Mouse (Mus musculus): Measurements from ENCODE around the gene Atp5h. TPM values are rescaled to one million over a fixed set of nuclear protein-coding genes. Genes with fewer than 3 reads are reported as not detected.

Gene Atp5h
- polyA plus RNA-seq, 1 experiment from 2014 or later: 688 TPM

DNA sequence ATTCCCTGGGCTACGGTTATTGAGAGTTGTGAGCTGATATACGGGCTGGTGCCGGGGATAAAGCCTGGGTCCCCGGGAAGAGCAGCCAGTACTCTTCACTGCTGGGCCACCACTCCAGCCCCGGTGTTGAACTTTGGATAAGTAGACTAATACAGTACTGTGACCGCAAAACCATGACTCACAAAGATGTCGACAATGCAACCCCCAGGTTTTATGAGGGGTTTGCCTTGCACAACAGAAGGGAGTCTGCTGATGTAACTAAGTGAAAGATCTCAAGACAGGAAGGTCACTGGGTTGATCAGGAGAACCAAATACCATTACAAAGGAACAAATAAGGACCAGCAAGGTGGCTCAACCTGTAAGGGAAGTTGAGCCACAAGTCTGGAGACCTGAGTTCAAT, 43.0 kb downstream of the Atp5h start:
- WGBS: 71% methylated on average over 7 of the region's 7 CpGs
- H3K27me3 ChIP-seq (replicated peaks; ENCODE audit: control insufficient read depth, insufficient read depth, low read length): no peaks in the 10 kb centered on the region
- peaks cover 20% of the 10 kb centered on the region for H3K4me1 ChIP-seq (replicated peaks; ENCODE audit: control insufficient read depth, insufficient read depth, low read length)
- H3K36me3 ChIP-seq (ENCODE audit: control insufficient read depth, insufficient read depth): no peaks in the 10 kb centered on the region
- H3K9ac ChIP-seq (replicated peaks; ENCODE audit: low read depth, low read length): no peak overlapping the region
- H3K27ac ChIP-seq (ENCODE audit: low read length): no peak overlapping the region
- no peak overlapping the region for H3K4me2 ChIP-seq (ENCODE audit: low read length)
- H3K4me3 ChIP-seq (replicated peaks; ENCODE audit: low read length): no peak overlapping the region
- no peak for ATAC-seq
- no peaks in the 10 kb centered on the region for H3K9me3 ChIP-seq (ENCODE audit: control insufficient read depth, low read length)

DNA sequence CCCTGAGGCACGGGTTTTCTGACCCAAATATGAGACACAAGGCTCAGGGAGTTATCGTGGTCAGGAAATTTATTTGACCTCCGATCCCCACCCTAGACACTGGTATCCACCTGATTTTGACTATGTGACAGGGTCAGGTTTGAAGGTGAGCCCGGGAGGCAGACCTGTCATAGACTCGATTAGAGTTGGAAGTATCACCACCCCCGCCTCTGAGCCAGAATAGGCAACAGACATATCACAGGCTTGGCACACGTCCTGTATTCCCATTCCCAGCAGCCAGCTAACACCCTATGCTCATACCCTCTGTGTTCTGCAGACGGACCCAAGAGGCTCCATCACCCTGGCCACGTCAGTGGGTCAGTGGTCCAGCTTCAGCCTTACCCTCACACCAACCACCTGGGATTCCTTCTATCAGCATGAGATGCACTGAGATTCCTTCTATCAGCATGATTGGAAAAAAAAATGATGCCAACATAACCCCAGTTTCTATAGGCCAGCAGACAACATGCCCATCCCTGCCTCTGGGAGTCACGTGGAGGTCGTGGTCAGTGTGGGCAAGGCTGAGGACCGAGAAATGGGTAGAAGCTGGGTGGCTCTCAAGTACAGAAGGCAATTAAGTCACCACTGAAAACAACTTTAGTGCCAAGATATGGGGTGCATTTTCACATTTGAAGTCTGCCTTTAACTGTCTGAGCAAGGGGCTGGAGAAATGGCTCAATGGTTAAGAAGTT, 44.9 kb downstream of the Atp5h start:
- no peaks in the 10 kb centered on the region for H3K36me3 ChIP-seq (ENCODE audit: control insufficient read depth, insufficient read depth)
- H3K4me2 ChIP-seq (ENCODE audit: low read length): peak overlapping the region; percentile 81
- ATAC-seq: no peak
- H3K27me3 ChIP-seq (replicated peaks; ENCODE audit: control insufficient read depth, insufficient read depth, low read length): no peaks in the 10 kb centered on the region
- H3K9me3 ChIP-seq (ENCODE audit: control insufficient read depth, low read length): no peaks in the 10 kb centered on the region
- H3K4me1 ChIP-seq (replicated peaks; ENCODE audit: control insufficient read depth, insufficient read depth, low read length): peaks cover 16% of the 10 kb centered on the region
- peak overlapping the region; percentile 54 for H3K4me3 ChIP-seq (replicated peaks; ENCODE audit: low read length)
- H3K9ac ChIP-seq (replicated peaks; ENCODE audit: low read depth, low read length): peak overlapping the region; percentile 74; the same call in 1 of the 2 replicates
- no peak overlapping the region for H3K27ac ChIP-seq (ENCODE audit: low read length)
- WGBS: 59% methylated on average over 12 of the region's 12 CpGs

DNA sequence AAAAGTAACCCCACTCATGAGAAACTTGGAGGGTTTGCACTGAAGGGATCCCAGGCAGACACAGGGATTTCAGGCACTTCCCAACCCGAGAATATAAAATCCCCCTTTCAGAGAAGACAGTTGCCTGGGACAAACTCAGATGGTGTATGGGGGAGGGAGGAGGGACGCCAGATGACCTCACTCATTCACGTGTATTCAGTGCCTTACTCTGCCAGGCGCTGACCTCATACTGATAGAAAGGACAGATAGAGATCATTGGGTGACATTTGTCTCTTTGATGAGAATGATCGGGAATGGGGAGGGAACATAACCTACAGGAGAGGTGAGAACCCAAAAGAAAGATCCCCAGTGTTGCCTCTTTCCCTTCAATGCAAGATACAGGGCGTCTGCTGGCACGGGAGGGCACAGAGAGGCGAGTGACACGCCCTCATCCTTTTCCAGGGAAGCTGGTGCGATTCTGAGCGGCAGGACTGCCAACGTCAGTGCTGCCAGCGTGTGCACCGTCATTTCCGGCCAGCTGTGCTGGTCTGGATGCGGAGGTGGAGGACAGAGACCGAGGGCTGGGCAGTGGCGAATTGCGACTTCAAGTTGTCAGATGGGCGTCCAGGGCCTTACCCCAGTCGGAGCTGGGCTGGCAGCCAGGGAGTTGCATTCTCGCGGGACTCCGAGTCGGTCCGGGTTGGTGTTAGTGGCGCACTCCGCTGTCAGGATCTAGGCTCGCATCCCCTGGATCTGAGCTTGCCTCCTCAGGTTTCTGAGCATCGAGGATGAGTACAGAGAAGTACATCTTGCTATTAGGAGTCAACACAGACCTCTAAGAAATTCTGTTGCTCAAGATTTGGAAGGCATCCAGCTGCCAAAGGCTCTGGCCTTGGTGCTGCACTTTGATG, 45.7 kb downstream of the Atp5h start:
- Histone ChIP-seq H3K9ac (replicated peaks; ENCODE audit: low read depth, low read length) (peak overlapping the region; percentile 74), H3K27me3 (replicated peaks; ENCODE audit: control insufficient read depth, insufficient read depth, low read length) (no peaks in the 10 kb centered on the region), H3K4me1 (replicated peaks; ENCODE audit: control insufficient read depth, insufficient read depth, low read length) (peaks cover 16% of the 10 kb centered on the region), H3K9me3 (ENCODE audit: control insufficient read depth, low read length) (no peaks in the 10 kb centered on the region), H3K36me3 (ENCODE audit: control insufficient read depth, insufficient read depth) (no peaks in the 10 kb centered on the region), H3K27ac (ENCODE audit: low read length) (peak overlapping the region; percentile 71; the same call in 1 of the 2 replicates), H3K4me2 (ENCODE audit: low read length) (peak overlapping the region; percentile 81), H3K4me3 (replicated peaks; ENCODE audit: low read length) (peak overlapping the region; percentile 54)
- peak; percentile 72 for ATAC-seq
- WGBS: 1% methylated on average over 30 of the region's 30 CpGs

GRCm38 (mm10) chr11:115372737-115373136, 47.0 kb downstream of the Atp5h start:
- H3K27ac ChIP-seq (ENCODE audit: low read length): no peak overlapping the region
- no peaks in the 10 kb centered on the region for H3K9me3 ChIP-seq (ENCODE audit: control insufficient read depth, low read length)
- H3K9ac ChIP-seq (replicated peaks; ENCODE audit: low read depth, low read length): no peak overlapping the region
- no peak overlapping the region for H3K4me3 ChIP-seq (replicated peaks; ENCODE audit: low read length)
- WGBS: 52% methylated on average over 2 of the region's 2 CpGs
- H3K4me2 ChIP-seq (ENCODE audit: low read length): no peak overlapping the region
- H3K4me1 ChIP-seq (replicated peaks; ENCODE audit: control insufficient read depth, insufficient read depth, low read length): peaks cover 17% of the 10 kb centered on the region
- ATAC-seq: no peak
- no peaks in the 10 kb centered on the region for H3K27me3 ChIP-seq (replicated peaks; ENCODE audit: control insufficient read depth, insufficient read depth, low read length)
- H3K36me3 ChIP-seq (ENCODE audit: control insufficient read depth, insufficient read depth): no peaks in the 10 kb centered on the region

DNA sequence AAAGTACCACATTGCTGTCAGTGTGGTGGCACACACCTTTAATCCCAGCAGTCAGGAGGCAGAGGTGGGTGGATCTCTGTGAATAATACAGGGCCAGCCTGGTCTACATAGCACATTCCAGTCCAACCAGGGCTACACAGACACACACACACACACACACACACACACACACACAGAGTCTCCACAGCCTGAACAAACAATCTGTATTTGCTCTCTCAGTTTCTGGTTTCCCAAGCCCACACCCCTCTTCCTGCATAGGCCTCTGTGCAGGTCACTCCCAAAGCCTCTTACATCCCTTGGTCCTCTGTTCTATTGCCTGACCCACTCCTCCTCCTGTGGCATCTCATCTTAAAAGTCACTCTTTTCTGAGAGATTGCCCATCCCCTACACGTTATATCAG, 47.7 kb downstream of the Atp5h start:
- Histone ChIP-seq H3K9me3 (ENCODE audit: control insufficient read depth, low read length) (no peaks in the 10 kb centered on the region), H3K27ac (ENCODE audit: low read length) (no peak overlapping the region), H3K36me3 (ENCODE audit: control insufficient read depth, insufficient read depth) (no peaks in the 10 kb centered on the region), H3K9ac (replicated peaks; ENCODE audit: low read depth, low read length) (no peak overlapping the region), H3K27me3 (replicated peaks; ENCODE audit: control insufficient read depth, insufficient read depth, low read length) (no peaks in the 10 kb centered on the region), H3K4me3 (replicated peaks; ENCODE audit: low read length) (no peak overlapping the region), H3K4me2 (ENCODE audit: low read length) (no peak overlapping the region), H3K4me1 (replicated peaks; ENCODE audit: control insufficient read depth, insufficient read depth, low read length) (peaks cover 22% of the 10 kb centered on the region)
- ATAC-seq: no peak
- 71% methylated on average over 1 of the region's 1 CpGs for WGBS

GRCm38 (mm10) chr11:115371354-115371753, 48.4 kb downstream of the Atp5h start:
- Histone ChIP-seq H3K9me3 (ENCODE audit: control insufficient read depth, low read length) (no peaks in the 10 kb centered on the region), H3K27me3 (replicated peaks; ENCODE audit: control insufficient read depth, insufficient read depth, low read length) (no peaks in the 10 kb centered on the region), H3K4me2 (ENCODE audit: low read length) (no peak overlapping the region), H3K36me3 (ENCODE audit: control insufficient read depth, insufficient read depth) (no peaks in the 10 kb centered on the region), H3K4me3 (replicated peaks; ENCODE audit: low read length) (no peak overlapping the region), H3K27ac (ENCODE audit: low read length) (no peak overlapping the region), H3K4me1 (replicated peaks; ENCODE audit: control insufficient read depth, insufficient read depth, low read length) (peaks cover 28% of the 10 kb centered on the region), H3K9ac (replicated peaks; ENCODE audit: low read depth, low read length) (no peak overlapping the region)
- 70% methylated on average over 8 of the region's 8 CpGs for WGBS
- ATAC-seq: no peak

- H3K4me2 ChIP-seq (ENCODE audit: low read length): no peak overlapping the region
- no peak overlapping the region for H3K27ac ChIP-seq (ENCODE audit: low read length)
- 63% methylated on average over 7 of the region's 7 CpGs for WGBS
- no peaks in the 10 kb centered on the region for H3K36me3 ChIP-seq (ENCODE audit: control insufficient read depth, insufficient read depth)
- no peak overlapping the region for H3K9ac ChIP-seq (replicated peaks; ENCODE audit: low read depth, low read length)
- ATAC-seq: no peak
- H3K9me3 ChIP-seq (ENCODE audit: control insufficient read depth, low read length): no peaks in the 10 kb centered on the region
- H3K4me3 ChIP-seq (replicated peaks; ENCODE audit: low read length): no peak overlapping the region
- no peaks in the 10 kb centered on the region for H3K27me3 ChIP-seq (replicated peaks; ENCODE audit: control insufficient read depth, insufficient read depth, low read length)
- peaks cover 33% of the 10 kb centered on the region for H3K4me1 ChIP-seq (replicated peaks; ENCODE audit: control insufficient read depth, insufficient read depth, low read length)
Measured at GRCm38 (mm10) chr11:115370368-115370767, 49.4 kb downstream of the Atp5h start.

DNA sequence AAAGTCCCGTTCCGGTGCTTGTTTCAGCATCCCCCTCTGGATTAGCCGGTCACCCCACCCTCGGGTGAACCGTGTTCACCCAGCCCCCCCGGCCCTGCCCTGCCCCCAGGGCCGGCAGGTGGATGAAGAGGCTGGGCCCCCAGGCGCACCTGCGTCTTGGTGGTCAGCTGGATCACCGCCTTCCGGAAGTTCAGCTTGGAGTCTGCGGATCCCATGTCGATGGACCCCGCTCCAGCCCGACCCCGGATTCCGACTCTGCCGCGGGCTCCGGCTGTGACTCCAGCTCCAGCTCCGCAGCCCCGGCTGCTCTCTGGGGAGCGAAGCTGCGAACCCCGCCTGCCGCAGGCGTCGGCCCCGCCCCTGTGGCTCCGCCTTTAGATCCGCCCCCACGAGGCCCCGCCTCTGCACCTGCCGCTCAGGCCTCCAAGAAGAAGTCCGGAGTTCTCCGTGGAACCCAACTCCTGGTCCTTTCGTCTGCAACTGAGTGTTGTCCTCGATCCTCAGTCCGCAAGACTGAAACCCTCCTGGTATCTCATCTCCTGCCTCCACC, 52.3 kb downstream of the Atp5h start, which contains the start of gene Hid1:
Gene Hid1, minus strand, starts transcription at position 362 of the 550 bp plus-strand sequence.
- Histone ChIP-seq H3K27ac (ENCODE audit: low read length) (peak within 1 kb of the TSS; percentile 68), H3K9me3 (ENCODE audit: control insufficient read depth, low read length) (no peaks in the 10 kb centered on the region), H3K4me1 (replicated peaks; ENCODE audit: control insufficient read depth, insufficient read depth, low read length) (peaks cover 18% of the 10 kb centered on the region), H3K4me3 (replicated peaks; ENCODE audit: low read length) (peak within 1 kb of the TSS; percentile 81), H3K9ac (replicated peaks; ENCODE audit: low read depth, low read length) (peak within 1 kb of the TSS; percentile 72), H3K4me2 (ENCODE audit: low read length) (peak within 1 kb of the TSS; percentile 95), H3K36me3 (ENCODE audit: control insufficient read depth, insufficient read depth) (no peaks in the 10 kb centered on the region), H3K27me3 (replicated peaks; ENCODE audit: control insufficient read depth, insufficient read depth, low read length) (no peaks in the 10 kb centered on the region)
- WGBS: under 1% methylated on average over 38 of the region's 39 CpGs
- ATAC-seq: peak; percentile 85
